Mouse (Mus musculus): ENCODE data around the gene Foxa2.
A peak's percentile ranks its signal among the peaks of the same experiment; 100 is the strongest.

The Foxa2 gene

DNA sequence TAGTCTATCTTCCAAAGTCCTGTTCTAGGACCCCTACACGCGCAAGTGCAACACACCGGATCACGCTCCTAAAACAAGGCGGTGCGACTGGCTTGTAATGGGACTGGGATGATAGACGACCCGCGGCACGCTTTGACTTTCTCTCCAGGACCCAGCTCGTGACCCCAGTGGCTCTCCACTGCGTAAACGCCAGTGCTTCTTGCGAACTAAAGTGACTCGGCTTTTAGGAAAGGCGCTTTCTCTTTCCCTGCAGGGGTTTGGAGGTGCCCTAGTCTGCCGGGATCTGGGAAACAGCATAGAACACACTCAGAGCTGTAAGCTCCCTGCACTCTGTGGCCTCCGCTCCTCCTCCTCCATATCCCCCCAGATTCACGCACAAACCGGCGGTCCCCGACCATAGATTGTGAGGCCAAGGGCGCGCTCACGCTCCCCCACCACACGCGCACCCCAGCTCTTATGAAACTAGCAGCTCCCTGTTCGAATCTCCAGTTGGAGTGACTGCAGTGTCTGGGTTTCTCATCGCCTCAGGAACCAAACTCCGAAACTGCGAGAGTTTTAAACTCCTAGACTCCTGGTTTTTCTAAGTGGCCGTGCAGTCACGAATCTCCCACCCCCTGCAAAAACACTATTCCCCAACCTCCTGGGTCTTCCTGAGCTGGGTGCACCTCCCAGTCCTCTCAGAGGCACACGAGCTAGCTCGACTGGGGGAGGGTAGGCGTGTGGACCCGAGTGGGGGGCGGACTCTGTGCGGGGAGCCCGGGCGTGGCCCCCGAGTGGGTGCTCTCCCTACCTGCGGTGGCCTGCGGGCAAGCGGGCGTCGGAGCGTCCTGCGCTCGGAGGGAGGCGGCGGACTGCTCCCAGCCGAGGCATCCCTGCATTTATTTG, 7.2 kb downstream of the Foxa2 start:
- peak; percentile 61 for DNase-seq (ENCODE audit: low spot score)

DNA sequence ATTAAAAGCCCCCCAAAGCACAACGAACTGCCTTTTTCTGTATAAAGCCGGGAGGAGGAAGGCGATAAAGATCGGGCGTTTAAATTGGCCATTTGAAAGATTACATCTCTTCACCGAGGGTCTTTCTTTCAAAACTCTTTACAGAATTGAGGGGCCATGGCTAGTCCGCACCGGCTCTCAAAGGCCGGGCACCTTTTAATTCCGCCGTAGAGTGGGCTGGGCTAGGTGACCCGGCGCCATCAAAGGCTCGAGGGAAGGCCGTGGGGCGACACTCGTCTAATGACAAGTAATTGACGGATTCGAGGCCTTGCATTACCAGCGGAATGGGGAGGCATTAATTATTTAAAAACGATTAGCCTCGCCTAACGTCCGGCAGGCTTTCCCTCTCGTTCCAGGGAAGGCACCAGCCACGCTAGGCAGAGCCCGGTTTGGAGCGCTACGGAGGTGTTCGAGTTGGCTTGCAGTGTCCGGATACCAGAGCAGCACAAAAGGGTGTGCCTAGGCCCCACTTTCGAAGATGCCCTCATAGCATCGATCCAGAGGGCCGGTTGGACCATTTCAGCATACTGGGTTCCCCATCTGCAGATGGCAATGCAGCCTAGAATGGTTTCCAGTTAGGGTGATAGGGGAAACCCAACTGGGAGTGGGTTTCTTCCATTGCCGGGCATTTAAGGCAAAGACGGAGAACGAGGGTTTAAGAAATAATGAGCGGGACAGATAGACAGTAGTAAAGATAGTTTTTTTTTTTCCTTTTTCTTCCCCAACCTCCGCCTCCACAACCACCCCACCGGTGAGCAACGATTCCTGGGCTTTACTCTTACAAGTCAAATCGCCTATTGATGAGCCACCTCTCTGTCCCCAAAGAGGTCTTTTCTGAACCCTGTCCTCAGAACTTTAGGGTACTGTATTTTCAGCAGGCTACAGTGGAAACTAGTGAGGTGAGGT, 8.1 kb downstream of the Foxa2 start:
- DNase-seq (ENCODE audit: low spot score): no peak

DNA sequence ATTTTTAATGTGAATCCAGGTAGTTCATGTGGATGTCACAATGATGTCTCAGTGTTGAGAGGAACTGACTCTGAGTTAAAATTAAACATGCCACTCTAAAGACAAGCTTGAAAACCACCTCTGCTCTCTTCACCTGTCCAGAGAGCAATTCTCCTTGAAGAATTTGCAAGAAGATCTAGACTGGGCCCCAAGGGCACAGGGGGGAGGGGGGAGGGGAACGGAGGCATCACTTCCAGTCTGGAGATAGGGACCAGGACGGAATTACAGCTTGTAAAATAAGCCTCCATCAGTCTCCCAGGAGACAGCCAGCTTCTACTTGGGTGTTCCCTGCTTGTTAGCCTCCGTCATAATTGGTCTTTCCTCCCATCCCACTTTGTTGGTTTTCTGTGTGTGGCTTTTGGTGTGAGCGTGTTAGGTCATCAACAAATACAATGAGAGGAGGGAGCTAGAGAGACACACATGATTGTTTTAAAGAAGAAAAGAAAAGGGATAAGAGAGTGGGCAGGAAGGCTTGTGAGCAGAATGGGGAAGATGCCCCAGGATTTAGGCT, 10.1 kb downstream of the Foxa2 start:
- DNase-seq (ENCODE audit: low spot score): no peak

DNA sequence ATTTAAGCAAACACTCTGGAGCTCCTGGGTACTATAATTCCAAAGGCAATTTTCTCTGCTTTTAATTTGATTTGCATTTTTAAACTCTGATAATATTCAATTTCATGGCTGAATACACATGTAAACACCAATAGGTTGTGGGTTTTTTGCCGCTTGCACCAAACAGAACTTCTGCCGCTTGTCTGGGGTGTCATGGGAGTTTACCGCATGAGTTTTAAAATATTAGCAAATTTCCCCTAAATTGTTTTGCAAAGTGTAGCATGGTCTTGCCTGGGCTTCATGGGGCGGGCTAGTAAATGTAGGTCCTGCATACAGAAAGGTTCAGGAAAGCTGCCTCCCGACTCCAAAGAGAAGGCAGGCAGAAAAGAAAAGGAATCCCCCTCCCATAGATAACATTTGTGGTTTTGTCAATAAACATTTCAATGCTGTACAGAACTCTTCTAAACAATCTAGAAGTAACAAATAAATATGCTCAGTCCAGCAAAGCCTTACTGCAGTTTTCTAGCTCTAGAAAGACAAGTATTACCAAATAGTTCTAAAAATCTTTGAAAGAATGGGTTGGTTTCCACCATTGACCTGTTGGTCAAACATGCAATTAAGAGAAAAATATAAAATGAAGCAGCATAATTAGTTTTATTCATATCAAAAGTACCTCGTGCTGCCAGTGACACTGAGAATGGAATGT, 15.6 kb downstream of the Foxa2 start:
- no peak for DNase-seq (ENCODE audit: low spot score)

DNA sequence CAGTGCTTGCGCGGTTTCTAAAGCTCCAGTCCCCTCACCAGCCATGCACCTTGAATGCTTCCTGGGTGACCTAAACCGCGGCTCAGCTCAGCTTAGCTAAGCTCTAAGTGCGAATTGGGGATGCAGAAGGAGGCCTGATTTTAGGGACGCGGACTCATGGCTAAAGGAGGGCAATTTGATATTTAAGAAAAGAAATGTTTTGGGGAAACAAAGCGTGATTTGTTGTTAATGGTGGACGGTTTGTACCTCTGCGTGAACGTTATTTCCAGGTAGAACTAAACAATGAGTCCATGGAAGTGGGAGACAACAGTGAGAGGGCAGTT, 16.2 kb downstream of the Foxa2 start:
- DNase-seq (ENCODE audit: low spot score): no peak

DNA sequence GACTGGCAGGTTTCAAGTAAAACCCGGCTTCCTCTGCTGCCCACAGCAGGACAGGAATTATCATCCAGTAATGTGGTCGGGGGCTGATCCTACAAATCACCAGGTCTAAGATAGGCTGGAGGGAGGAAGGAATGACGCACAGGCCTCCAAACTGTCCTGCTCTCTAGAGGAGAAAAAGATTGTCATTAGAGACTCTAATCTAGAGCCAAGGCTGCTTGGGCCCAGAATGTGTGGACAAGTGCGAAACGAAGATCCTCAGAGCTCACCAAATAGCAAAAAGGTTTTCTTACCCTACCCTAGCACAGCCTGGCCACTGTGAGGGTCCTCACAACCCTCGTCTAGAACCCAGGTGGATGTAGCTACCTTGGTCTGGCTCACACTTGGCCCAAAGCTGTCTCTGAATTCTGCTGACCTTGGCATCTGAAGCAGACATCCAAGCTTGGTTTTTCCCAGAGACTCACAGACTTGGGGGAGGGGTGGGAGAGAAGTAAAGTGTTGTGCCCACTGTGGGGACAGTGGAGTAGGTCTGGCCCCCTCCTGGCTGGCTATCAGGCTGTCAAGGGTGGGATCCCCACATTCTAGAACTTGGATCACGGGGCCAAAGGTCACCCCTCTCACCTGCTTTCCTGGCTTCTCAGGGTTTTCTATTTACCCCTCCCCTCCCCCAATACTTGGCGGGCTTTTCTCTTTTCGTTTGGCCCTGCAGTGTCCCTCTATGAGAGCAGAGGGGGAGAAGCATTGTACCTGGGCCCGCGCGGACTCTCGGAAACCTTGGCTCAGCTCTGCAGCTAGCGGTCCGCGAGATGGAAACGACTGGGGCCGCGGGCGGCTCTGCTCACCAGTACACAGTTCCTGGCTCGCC, 16.8 kb downstream of the Foxa2 start:
- peak; percentile 68 for DNase-seq (ENCODE audit: low spot score)

DNA sequence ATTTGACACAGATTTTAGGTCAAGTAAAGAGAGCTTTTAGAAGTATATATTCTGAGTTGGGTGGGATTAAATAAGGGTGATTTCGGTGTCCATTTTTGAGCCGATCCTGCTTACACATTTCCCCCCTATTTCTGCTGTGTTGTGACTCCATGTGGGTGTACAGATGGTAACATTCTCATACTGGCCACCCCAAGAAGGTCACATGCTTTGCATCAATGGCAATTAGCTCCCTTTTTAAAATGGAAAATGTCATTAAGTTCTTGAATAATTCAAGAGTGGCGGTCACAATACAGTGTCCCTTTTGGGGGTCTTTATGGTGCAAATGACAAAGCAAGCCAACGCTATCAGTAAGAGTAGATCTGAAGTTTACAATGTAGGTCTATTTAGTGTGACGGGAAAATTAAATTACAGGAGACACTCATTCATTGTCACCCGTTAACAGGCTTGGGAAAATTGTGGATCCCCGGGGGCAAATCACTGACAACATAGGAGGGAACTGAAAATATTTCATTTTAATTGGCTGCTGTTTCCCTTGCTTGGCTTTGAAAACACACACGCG, 17.6 kb downstream of the Foxa2 start:
- DNase-seq (ENCODE audit: low spot score): no peak

DNA sequence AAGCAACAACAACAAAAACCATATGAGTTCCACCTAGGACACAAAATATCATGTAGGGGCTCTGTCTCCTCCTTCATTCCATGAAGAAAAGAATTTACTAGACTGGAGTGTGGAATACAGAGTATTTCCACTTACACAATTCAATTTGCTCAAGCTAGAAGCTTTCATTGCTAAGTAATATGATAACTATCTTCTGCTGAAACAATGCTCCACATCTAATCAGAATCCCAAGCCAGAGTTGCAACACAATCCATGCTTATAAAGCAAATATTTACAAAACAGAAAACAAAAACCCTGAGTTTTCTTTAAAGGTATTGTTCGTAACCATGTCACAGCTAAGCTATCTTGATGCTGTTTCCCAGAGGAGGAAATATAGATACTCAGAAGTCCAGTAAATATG, 20.4 kb downstream of the Foxa2 start:
- DNase-seq (ENCODE audit: low spot score): no peak

DNA sequence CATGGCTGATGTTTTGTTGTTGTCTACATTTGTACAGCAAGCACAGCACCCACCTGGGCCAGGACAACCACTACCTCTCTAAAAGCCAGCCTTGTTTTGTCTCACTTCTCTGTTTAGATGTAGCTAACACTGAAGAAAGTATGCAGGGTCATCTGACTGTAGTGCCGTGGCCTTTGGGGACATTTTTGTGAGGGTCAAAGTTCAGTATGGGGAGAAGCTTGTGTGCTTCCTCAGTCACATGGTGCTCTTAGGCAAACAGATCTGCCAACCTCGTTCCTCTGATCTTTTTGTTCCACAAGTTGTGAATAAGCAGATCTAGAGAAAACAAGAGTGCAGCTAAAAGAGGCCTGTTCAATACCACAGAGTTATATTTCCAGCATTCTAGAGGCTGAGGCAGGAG, 21.3 kb downstream of the Foxa2 start:
- DNase-seq (ENCODE audit: low spot score): peak; percentile 82

DNA sequence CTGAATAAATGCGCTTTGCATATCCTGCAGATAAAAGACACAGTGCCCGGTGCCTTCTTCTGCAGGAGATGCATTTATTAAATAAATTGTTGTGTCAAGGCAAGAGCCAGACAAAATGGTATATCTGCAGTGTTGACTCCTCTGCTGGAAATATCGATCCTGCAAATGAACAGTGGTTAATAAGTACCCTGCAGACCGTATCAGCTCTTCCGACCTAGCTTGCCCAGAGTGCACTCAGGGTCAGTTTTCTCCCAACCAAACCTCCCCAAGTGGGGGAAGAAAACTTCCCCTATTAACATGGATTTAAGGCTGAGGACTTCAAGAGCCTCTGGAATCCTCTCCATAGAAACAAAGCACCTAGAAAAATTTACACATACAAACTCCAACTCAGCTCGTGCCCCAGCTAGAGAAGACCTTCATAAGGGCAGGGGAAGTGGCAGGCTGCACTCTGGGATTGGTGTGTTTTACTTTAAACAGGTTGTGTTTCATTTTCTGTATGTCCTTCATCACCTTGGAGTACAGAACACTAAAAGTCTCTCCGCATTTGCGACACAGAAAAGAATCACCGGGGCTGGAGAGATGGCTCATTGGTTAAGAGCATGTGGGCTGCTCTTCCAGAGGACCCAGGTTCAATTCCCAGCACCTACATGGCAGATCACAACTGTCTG, 22.4 kb downstream of the Foxa2 start:
- peak; percentile 26 for DNase-seq (ENCODE audit: low spot score)

DNA sequence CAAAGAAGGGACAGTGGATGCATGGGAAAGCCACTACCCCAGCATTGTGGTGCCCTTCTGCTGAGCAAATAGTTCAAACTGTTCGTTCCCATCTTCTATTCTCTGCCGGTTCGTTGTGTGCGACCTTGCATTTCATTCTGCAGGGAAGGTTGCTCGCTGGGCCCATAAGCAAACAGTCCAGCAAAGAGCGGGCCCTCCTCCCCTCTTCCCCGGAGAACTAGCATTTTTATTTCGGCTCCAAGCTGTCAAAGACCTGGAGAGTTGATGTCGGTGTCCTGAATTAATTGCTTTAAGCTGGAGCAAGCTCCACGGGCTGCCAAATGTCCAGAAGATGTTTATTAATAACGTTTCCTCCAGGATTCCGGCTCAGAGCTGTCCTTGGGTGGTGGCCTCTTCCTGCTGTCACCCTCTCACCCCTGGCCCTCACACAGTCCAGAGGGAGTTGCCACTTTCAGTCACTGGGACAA, 23.4 kb downstream of the Foxa2 start:
- no peak for DNase-seq (ENCODE audit: low spot score)

DNA sequence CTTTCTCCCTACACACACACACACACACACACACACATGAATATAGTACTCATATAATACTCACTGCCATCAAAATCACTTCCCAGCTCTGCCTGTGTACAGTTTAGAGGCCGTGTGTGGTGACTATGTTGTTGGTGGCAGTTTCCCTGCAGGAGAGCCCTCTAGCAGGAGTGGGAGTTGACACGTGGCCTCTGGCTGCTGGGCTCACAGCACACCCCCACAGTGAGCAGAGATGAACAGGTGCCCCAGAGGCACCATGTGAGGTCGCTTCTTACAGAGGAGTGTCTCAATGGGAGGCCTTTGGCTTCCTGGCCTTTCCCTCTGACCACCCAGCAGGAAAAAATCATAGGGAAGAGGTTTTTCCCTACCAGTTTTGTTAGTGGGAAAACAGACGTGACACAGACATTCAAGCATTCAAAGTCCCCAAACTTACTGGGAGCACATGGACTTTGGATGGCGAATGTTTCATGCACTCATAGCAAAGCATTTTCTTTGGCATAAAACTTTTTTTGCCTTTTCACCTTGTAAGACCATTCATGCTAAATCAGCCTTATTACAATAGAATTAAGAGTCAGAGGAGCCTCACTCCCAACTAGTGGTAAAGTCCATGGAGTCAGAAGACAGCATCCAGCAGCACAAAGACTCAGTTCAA, 24.7 kb downstream of the Foxa2 start:
- DNase-seq (ENCODE audit: low spot score): no peak

DNA sequence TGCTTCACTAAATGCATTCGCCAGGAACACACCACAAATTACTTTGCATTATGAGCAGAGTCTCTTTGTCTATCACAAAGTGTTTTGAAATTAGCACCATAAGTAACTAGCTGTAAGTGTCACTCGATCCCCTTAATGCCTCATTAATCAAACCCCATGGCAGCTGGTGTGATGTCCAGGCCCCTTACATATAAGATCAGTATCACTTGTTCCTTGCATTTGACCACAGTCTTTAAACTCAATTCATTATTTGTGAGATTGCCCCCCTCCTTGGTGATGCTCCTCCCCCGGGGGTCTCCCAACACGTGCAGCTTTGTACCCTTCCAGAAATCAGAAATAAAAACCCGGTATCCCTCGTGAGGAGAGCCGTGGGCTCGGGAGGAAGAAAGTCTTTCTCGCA, 25.8 kb downstream of the Foxa2 start:
- DNase-seq (ENCODE audit: low spot score): no peak

DNA sequence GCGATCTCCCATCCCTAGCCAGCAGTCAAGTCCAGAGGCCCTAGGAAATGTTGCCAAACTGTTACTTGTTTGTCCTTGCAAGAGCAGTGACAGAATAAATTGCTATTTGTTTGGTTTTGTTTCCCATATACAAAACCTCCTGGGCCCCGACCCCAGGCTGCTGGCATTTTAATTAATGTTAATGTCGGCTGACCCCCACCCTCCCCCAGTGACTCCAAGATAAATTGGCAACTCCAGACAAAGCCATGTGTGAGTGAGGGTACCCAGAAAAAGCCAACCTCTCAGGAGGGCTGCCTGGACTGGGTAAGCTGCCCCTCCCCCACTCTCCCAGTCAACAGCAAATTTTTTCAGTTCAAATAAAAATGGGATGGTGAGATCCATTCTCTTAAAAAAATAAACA, 26.6 kb downstream of the Foxa2 start:
- no peak for DNase-seq (ENCODE audit: low spot score)

DNA sequence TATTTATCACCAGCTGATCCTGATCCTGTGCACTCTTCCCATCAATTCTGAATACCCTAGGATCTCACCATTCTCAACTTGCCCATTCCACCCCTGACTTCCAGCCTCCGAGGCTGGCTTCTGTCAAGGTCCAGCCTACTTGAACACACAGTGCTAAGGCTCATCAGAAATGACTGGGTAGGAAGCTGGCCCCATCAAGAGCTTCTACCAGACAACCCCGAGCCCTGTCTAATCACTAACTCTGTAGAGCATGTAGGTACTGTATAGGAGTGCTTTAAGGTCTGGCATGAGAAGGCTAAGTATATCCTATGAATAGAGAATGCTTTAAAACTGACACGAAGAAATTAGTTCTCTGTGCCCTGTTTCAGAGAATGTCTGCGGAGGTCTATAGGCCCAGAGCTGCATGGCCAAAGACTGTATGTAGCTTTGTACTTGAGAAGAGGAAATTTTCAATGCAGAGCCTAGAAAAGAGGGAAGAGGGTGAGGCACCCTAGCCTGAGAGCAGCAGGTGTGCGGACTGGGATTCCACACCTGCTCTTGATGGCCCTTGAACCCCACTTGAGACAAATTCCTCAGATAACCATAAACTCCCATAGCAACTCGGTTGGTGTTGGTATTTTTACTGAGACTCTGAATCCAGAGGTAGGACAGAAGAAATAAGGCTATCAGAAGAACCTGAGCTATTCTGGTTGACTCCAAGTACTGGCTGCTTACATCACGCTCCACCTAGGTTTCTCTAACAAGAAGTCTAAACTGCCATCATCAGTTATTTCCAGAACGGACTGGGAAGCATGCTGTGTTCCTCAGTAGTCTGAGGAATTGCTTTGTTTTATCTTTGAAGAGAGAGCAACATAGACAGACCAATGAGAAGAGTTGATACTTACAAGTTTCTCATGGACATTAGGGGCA, 28.7 kb downstream of the Foxa2 start:
- DNase-seq (ENCODE audit: low spot score): no peak

DNA sequence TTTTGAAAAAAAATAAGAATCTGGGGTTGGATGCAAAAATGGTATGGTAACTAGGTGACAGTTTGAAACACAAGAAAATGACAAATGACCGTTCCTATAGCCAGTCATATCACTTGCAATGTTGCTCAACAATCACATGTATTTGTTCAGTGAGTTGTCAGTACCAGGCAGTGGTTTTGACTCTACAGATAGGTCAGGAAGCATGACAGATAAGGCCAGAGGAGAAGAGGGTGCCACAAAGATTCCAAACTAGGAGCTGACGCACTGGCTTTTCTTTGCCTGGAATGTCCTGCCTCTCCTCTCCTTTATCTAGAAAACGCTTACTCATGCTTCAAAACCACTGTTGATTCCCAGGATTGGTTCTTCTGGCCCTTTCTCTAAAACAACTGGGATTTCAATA, 33.4 kb downstream of the Foxa2 start:
- peak; percentile 50 for DNase-seq (ENCODE audit: low spot score)

DNA sequence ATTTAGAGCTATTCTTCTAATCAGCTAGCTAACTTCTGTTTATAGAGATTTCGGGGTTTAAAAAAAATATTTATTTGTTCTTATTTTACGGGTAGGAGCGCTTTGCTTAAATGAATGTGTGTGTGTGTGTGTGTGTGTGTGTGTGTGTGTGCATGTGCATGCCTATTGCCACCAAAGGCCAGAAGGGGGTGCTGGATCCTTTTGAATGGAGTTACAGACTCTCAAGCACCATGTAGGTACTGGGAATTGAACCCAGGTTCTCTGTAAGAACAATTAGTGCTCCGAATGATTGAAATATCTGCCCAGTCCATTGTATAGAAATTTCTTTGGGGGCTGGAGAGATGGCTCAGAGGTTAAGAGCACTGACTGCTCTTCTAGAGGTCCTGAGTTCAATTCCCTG, 37.7 kb downstream of the Foxa2 start:
- no peak for DNase-seq (ENCODE audit: low spot score)

Measured in yolk sac, embryonic 10.5 days (tissue).